Mouse (Mus musculus): ENCODE measurements around the gene Ldlrad3. TPM values are rescaled to one million over a fixed set of nuclear protein-coding genes. Genes with fewer than 3 reads are reported as not detected.

The Ldlrad3 gene
- polyA plus RNA-seq, 1 experiment from 2014 or later = 4.3 TPM

GRCm38 (mm10) chr2:102202211-102202770 is 16.1 kb upstream of the Ldlrad3 start:
- Histone ChIP-seq H3K9ac (ENCODE audit: low read depth, low read length) (no peak overlapping the region), H3K27me3 (replicated peaks; ENCODE audit: control insufficient read depth, insufficient read depth, low read length) (no peaks in the 10 kb centered on the region), H3K4me3 (ENCODE audit: low read depth, low read length) (no peak overlapping the region), H3K9me3 (ENCODE audit: control insufficient read depth) (no peaks in the 10 kb centered on the region), H3K27ac (ENCODE audit: low read depth, low read length) (no peak overlapping the region), H3K4me2 (replicated peaks; ENCODE audit: low read depth) (no peak overlapping the region), H3K36me3 (ENCODE audit: control insufficient read depth, insufficient read depth) (no peaks in the 10 kb centered on the region), H3K4me1 (replicated peaks; ENCODE audit: control insufficient read depth, insufficient read depth, low read length) (no peaks in the 10 kb centered on the region)
- no peak for ATAC-seq
- no peak for TF ChIP-seq CTCF (IDR thresholded peaks at IDR 0.05; ENCODE audit: low read depth)
- WGBS = 82% methylated on average over 2 of the region's 2 CpGs

- 70% methylated on average over 13 of the region's 14 CpGs for WGBS
Observed at GRCm38 (mm10) chr2:102201198-102201948, 15.2 kb upstream of the Ldlrad3 start.

GRCm38 (mm10) chr2:102197332-102197731 is 11.1 kb upstream of the Ldlrad3 start:
- H3K27me3 ChIP-seq (replicated peaks; ENCODE audit: control insufficient read depth, insufficient read depth, low read length) = no peaks in the 10 kb centered on the region
- 63% methylated on average over 1 of the region's 1 CpGs for WGBS
- no peak overlapping the region for H3K9ac ChIP-seq (ENCODE audit: low read depth, low read length)
- no peaks in the 10 kb centered on the region for H3K9me3 ChIP-seq (ENCODE audit: control insufficient read depth)
- H3K4me3 ChIP-seq (ENCODE audit: low read depth, low read length) = no peak overlapping the region
- no peak for TF ChIP-seq CTCF (IDR thresholded peaks at IDR 0.05; ENCODE audit: low read depth)
- H3K4me2 ChIP-seq (replicated peaks; ENCODE audit: low read depth) = no peak overlapping the region
- ATAC-seq = peak; percentile 84
- no peaks in the 10 kb centered on the region for H3K36me3 ChIP-seq (ENCODE audit: control insufficient read depth, insufficient read depth)
- no peak overlapping the region for H3K27ac ChIP-seq (ENCODE audit: low read depth, low read length)
- H3K4me1 ChIP-seq (replicated peaks; ENCODE audit: control insufficient read depth, insufficient read depth, low read length) = no peaks in the 10 kb centered on the region

More at GRCm38 (mm10) chr2:102201198-102201948, 15.2 kb upstream of the Ldlrad3 start:
- ATAC-seq = 0 out of 2 replicates have a peak, but pooled peaks have one; percentile 43
- Histone ChIP-seq H3K4me1 (replicated peaks; ENCODE audit: control insufficient read depth, insufficient read depth, low read length) (no peaks in the 10 kb centered on the region), H3K27me3 (replicated peaks; ENCODE audit: control insufficient read depth, insufficient read depth, low read length) (no peaks in the 10 kb centered on the region), H3K27ac (ENCODE audit: low read depth, low read length) (no peak overlapping the region), H3K9ac (ENCODE audit: low read depth, low read length) (no peak overlapping the region), H3K36me3 (ENCODE audit: control insufficient read depth, insufficient read depth) (no peaks in the 10 kb centered on the region), H3K9me3 (ENCODE audit: control insufficient read depth) (no peaks in the 10 kb centered on the region), H3K4me2 (replicated peaks; ENCODE audit: low read depth) (no peak overlapping the region), H3K4me3 (ENCODE audit: low read depth, low read length) (no peak overlapping the region)
- no peak for TF ChIP-seq CTCF (IDR thresholded peaks at IDR 0.05; ENCODE audit: low read depth)

- ATAC-seq = no peak
- TF ChIP-seq CTCF (IDR thresholded peaks at IDR 0.05; ENCODE audit: low read depth) = no peak
- 56% methylated on average over 8 of the region's 8 CpGs for WGBS
Observed at GRCm38 (mm10) chr2:102196709-102197108, 10.5 kb upstream of the Ldlrad3 start.

GRCm38 (mm10) chr2:102195494-102195893 is 9.3 kb upstream of the Ldlrad3 start:
- no peak for TF ChIP-seq CTCF (IDR thresholded peaks at IDR 0.05; ENCODE audit: low read depth)
- no peak for ATAC-seq
- H3K27me3 ChIP-seq (replicated peaks; ENCODE audit: control insufficient read depth, insufficient read depth, low read length) = no peaks in the 10 kb centered on the region
- H3K4me1 ChIP-seq (replicated peaks; ENCODE audit: control insufficient read depth, insufficient read depth, low read length) = no peaks in the 10 kb centered on the region
- no peak overlapping the region for H3K4me3 ChIP-seq (ENCODE audit: low read depth, low read length)
- no peak overlapping the region for H3K27ac ChIP-seq (ENCODE audit: low read depth, low read length)
- no peaks in the 10 kb centered on the region for H3K9me3 ChIP-seq (ENCODE audit: control insufficient read depth)
- 81% methylated on average over 4 of the region's 4 CpGs for WGBS
- H3K9ac ChIP-seq (ENCODE audit: low read depth, low read length) = no peak overlapping the region
- H3K4me2 ChIP-seq (replicated peaks; ENCODE audit: low read depth) = no peak overlapping the region
- H3K36me3 ChIP-seq (ENCODE audit: control insufficient read depth, insufficient read depth) = no peaks in the 10 kb centered on the region

More at GRCm38 (mm10) chr2:102196709-102197108, 10.5 kb upstream of the Ldlrad3 start:
- no peak overlapping the region for H3K27ac ChIP-seq (ENCODE audit: low read depth, low read length)
- no peak overlapping the region for H3K4me2 ChIP-seq (replicated peaks; ENCODE audit: low read depth)
- no peaks in the 10 kb centered on the region for H3K27me3 ChIP-seq (replicated peaks; ENCODE audit: control insufficient read depth, insufficient read depth, low read length)
- H3K9me3 ChIP-seq (ENCODE audit: control insufficient read depth) = no peaks in the 10 kb centered on the region
- no peaks in the 10 kb centered on the region for H3K36me3 ChIP-seq (ENCODE audit: control insufficient read depth, insufficient read depth)
- no peak overlapping the region for H3K9ac ChIP-seq (ENCODE audit: low read depth, low read length)
- no peaks in the 10 kb centered on the region for H3K4me1 ChIP-seq (replicated peaks; ENCODE audit: control insufficient read depth, insufficient read depth, low read length)
- H3K4me3 ChIP-seq (ENCODE audit: low read depth, low read length) = no peak overlapping the region

- TF ChIP-seq CTCF (IDR thresholded peaks at IDR 0.05; ENCODE audit: low read depth) = no peak
- Histone ChIP-seq H3K36me3 (ENCODE audit: control insufficient read depth, insufficient read depth) (no peaks in the 10 kb centered on the region), H3K4me3 (ENCODE audit: low read depth, low read length) (no peak overlapping the region), H3K9me3 (ENCODE audit: control insufficient read depth) (no peaks in the 10 kb centered on the region), H3K27me3 (replicated peaks; ENCODE audit: control insufficient read depth, insufficient read depth, low read length) (no peaks in the 10 kb centered on the region), H3K4me2 (replicated peaks; ENCODE audit: low read depth) (no peak overlapping the region), H3K27ac (ENCODE audit: low read depth, low read length) (no peak overlapping the region), H3K4me1 (replicated peaks; ENCODE audit: control insufficient read depth, insufficient read depth, low read length) (no peaks in the 10 kb centered on the region), H3K9ac (ENCODE audit: low read depth, low read length) (no peak overlapping the region)
- ATAC-seq = no peak
- 72% methylated on average over 4 of the region's 4 CpGs for WGBS
Observed at GRCm38 (mm10) chr2:102194247-102194646, 8.1 kb upstream of the Ldlrad3 start.

All from intestine, postnatal 0 days (tissue).